Mouse (Mus musculus) lung, postnatal 10 days (tissue): ENCODE measurements around the gene Vpreb2.
A peak's percentile ranks its signal among the peaks of the same experiment; 100 is the strongest.
"Not testable (repeated sequence)": the region's sequence is repeated elsewhere in the genome, so short reads cannot be mapped to it uniquely, and the experiment has no call there.

Experiments used
- DNase-seq: peaks from one replicate; pipeline ENCODE4 v3.0.0; 2021

Gene Vpreb2

DNA sequence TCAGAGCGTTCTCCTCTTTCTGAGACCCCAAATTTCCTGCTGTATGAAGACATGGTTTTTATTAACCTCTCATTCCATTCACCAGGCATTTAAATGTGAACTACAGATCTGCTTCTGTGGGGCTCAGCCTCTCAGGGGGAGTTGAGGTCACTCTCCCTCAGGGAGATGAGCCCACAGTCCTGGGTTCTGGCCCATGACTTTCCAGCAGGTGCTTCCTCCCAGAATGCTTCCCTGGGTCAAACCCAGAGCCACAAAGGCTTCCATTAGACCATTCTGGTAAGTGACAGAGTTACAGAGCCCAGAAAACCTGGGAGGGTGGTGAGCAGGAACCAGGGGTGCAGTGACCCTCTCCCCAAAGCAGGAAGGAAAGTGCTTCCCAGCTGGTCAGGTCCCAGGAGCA is at the start of gene Vpreb2:
Gene Vpreb2 (plus strand): TSS at position 301 of the 400 bp plus-strand sequence.
- no peak for DNase-seq

DNA sequence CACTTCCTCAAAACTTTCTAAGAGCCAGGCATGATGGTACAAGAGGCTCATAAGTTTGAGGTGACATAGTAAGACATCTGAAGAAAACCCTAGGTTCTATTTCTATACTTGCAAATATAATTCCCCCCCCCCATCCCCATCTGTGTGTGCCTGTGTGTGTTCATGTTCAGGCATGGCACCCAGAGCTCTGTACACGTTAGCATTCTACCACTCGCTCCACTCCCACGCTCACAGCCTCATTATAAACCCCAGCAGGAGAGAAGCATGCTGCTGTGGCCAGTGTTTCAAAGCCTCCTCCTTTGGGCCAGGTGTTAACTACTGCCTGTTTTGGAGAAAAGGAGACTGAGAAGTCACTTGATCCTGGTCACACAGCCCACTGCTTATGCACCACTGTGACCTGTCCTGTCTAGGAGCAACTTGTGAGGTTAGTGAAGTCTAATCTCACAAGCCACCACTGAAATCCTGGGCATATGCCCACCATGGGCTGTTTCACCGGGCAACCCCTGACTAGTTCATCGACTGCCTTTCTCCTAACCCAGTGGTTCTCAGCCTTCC is 48.2 kb upstream of the Vpreb2 start:
- DNase-seq, result no peak

DNA sequence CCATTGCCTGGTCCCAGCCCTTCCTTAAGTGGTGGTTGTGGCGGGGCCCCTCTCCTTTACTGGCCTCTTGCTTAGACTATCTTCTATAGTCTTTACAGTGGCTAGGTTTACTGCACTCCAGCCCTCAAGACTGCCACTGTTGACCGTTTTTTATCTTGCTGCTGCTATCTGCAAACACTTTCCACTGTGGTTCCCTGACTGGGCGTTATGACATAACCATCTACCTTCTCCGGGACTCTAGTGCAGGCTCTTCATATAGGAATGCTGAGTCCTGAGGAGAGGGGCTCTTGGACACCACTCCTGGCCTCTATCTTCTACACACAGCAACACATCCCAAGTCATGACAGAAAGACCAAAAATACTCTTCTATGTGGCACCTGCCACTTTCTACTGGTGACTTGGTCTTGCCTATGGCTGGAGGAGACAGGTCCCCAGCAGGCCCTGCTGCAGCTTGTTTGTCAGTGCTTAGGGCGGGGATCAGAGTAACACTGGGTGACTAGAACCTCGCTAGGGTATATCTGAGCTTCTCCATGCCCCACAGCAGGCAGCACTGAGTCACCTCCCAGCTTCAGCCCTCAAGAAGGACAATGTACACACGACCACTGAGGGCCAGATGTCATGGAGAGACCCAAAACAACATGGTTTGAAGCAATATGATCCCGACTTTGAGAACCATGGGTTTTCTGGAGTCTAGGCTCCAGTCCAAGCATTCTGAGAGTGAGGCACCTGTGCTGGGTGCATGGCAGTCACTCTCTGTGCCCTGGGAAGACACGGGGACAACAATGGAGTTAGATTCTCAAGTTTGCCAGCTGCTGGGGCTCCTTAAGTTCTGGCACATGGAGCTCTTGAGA is 46.4 kb upstream of the Vpreb2 start:
- DNase-seq, result no peak

DNA sequence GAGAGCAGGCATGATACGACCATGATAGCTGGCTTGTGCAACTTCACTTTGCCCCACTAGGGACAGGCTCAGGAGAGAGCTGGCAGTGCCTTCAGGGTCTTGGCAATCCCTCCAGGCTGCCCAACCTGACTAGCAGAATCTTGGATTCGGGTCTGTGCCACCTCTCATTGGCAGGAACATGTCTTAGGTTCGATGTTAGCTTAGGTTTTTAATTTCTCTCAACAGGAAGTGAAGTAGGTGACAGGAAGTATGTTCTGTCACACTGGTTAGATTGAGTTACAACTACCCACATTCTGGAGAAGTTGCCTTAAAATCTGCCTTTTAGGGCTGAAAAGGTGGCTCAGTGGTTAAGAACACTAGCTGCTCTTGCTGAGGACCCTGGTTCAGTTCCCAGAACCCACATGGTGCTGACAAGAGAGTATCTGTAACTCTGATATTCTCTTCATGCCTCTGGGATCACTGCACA is 45.8 kb upstream of the Vpreb2 start:
- DNase-seq, result no peak

DNA sequence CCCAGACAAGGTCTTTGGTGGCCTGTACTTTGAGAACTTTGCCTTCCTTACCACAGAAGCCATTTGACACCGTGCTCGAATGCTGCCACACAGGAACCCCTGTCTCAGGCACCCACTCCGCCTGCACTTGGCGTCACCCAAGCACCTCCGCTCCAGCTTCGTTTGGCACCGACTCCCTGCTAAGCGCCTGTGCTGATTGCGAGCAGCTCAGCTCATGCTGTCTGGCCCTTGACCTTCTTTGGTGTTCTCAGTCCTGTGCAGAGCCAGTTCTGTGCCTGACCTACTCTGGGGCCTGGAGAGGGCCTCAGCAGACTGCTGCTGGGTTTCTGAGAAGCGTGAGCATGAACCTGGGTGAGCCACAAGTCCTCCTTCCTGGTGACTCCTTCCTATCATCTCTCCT is 43.5 kb upstream of the Vpreb2 start:
- peak; percentile 51 for DNase-seq

DNA sequence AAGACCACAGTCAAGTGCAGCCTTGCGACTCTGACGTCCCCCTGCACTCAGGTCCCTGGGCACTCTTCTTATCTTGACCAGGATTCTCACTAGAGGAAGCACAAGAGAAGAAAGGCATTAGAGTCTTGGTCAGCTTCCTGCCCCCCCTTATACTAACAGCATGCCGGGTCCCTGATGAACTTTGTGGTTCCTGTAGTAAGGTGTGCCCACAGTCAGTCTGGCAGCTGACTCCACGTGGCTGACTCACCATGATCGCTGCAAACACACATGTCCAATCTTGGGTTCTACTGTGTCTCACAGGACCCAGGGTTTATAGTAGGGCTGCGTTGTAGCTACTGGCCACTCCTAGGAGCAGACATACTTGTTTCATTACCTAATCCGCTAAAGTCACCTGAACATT is 42.0 kb upstream of the Vpreb2 start:
- DNase-seq, result no peak

DNA sequence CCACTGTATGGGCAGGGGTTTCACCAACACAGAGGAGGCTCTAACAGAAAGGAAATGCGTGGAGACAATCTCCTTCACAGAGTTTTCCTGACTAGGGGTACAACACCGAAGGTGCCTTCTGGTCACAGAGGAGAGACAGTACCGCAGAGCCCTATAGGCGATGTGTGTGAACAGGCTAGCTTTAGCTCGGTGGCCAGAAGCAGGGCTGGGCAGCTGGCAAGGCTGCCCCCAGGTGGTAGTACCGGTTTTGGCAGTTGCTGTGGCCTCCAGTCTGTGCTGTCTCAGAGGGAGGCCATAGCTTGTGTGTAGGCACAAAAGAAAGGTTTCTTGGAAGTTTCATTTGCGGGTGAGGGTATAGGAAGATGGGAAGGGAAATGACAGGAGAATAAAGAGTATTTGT is 41.4 kb upstream of the Vpreb2 start:
- peak; percentile 83 for DNase-seq

DNA sequence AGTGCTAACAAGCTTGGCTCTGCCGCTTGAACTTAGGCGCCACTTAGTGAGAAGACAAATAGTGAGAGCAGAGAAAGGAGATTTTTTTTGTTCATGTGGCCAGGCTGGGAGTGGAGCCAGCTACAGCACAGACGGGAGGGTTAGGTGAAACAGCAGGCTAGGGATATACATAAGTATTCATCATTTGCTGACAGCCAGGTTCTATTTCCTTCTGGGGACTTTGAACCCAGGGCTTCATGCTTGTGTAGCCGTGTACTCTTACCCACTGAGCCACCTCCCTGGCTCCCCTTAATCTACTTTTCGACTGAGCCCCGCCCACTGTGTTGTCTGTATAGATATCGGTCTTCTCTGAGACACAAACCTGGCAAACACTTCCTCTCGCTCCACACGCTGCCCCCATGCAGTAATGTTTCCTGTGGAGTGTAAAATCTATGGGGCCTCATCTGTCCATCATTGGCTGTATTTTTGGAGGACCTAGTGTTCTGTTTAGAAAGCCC is 40.9 kb upstream of the Vpreb2 start:
- no peak for DNase-seq

DNA sequence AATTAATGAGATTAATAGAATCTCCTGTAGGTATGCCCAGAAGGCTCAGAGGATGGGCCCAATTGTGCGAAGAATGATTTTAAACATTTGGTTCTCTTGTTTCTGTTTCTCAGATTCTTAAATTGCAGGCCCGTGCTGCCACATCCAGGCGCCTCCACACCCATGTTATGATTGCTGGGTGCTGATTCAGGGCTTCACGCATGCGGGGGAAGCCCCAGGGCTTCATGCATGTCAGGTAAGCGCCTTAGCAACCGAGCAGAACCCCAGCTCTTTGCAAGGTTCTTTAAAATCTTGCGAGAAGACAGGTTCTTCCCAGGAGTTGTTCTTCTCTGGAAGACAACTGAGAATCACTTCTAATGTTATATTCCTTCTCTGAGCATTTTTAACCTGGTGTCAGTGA is 36.8 kb upstream of the Vpreb2 start:
- no peak for DNase-seq

DNA sequence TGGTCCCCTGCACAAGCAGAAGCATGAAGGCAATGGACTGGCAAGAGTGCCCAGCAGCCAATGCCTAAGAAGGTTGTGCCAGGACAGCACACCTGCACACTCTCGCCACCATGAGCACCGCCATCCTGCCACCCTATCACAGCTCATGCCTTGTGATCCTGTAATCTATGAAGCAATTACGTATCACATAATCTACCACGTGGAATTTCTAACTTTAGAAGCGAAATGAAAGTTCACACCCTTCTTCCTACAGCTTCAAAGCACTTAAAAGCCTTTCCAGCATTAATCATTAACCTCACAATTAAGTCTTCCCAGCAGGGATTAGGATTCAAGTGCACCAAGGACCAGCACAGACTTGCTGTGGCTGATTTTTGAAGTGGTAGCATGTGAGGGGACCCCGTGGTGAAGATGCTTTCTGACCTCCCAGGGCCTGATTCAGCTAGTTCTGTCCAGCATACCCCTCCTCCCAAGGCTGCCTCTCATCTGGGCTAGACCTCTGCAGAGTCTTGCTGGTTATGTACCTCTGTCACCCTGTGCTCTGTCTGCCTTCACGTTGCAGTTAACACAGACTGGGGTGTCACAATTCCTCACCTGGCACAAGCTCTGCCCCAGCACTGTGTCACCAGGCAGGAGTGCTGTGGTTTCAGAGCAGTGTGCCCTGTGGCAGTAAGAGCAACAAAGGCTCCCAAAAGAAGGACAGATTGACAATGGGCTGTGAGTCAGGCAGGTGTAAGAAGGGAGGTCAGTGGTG is 35.0 kb upstream of the Vpreb2 start:
- DNase-seq, result peak; percentile 25

DNA sequence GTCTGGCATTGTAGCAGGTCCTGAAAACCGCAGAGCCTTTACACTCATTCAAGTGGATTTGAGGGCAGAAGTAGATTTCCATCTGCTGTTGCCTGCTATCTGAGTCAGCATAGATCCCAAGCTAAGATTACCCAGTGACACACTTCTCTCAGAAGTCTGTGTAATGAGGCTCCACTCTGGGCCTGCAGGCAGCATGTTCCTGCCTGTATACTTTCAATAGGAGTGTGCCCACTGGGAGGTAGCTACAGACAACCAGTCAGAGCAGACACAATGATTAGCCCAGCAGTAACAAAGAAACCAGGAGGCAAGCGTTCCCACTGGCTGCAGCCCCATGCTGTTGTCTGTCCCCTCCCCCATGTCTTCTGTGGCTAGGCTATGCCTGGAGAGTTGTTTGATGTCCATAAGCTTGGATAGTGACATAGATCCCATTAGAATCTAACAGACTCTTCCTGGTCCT is 30.8 kb upstream of the Vpreb2 start:
- DNase-seq, result no peak

DNA sequence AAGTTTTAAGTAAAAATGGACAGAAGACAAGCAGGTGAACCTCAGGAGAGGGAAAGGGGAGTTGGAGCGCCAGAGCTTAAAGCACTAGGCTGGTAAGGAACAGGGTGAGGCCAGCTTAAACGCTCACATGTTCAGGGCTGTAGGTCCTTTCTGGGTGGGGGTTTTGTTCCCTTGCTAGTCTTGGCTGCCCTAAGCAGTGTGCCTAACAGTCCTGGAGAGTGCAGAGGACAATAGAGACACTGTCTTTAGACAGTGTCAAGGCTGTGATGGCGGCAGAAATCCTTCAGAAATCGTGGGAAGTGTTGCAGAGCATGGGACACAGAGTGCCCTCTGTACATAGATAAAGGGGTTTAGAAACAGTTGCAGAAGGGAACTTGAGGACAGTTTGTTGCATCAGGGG is 30.2 kb upstream of the Vpreb2 start:
- DNase-seq, result no peak

DNA sequence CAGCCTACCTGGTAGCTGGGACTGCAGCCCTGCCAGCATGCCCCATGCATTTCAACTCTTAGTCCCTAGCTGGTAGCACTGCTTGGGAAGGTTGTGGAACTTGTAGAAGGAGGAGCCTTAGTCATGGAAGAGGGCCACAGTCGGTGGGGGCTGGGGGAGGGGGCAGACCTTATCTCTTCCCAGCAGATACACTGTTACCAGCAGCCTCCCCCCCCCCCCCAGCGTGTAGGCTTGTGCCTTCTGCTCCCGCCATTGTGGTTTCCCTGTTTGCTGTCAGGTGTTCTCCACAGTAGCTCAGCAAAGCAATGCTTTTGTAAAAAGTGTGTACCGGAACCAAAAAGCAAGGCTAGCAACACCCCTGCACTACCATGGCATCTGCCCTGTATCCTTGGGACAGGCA is 28.6 kb upstream of the Vpreb2 start:
- no peak for DNase-seq

DNA sequence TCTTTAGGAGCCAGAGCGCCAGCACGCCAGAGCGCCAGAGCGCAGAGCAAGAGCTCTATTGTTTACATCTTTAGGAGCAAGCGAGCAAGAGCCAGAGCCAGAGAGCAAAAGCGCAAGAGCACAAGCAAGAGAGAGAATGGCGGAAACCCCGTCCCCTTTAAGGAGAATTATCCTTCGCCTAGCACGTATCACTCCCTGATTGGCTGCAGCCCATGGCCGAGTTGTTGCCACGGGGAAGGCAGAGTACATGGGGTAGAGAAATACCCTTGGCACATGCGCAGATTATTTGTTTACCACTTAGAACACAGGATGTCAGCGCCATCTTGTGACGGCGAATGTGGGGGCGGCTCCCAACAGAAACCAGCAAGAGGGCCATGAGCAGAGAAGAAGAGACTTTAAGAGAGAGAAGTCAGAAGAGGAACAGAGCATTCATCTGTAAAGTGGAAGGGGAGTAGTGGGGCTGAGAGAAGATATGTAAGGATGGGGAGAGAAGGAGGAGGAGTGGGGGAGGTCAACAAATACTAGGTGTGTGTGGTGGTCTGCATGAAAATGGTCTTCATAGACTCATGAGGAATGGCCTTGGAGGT is 24.1 kb upstream of the Vpreb2 start:
- not testable (repeated sequence) for DNase-seq

DNA sequence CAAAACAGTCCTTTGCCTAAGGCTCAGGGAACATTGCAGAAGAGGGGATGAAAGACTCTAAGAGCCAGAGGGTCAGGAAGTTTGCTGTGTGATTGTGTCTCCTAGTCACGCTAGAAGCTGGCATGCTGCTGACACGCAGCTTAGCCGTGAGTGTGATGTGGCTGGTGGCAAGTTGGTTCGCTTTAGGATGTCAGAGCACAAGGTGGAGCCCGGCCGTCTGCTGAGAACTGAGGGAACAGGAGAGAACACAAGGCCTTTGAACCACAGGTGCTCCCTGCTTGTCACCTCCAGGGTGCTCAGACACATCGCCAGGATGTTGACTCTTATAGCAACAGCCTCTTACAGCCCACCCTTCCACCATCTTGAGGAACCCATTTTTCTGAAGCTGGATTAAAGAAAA is 18.1 kb upstream of the Vpreb2 start:
- DNase-seq, result no peak

DNA sequence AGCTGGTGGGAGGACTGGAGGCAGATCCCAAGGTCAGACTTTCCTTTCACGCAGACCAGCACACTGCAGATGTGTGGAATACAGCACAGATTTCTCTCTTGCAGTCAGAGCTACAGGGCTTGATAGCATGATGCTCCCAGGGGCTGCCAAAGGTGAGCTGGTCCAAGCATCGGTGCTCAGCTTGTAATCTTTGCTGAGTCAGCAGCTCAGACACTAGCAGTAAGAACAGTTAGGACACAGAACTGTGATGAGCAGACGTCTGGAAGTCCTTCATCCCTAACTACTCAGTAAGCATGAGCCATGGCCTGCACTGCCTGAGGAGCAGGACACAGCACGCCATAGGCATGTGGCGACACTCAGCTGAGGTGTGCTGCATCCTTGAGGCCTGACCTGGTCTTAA is 8.4 kb upstream of the Vpreb2 start:
- no peak for DNase-seq

DNA sequence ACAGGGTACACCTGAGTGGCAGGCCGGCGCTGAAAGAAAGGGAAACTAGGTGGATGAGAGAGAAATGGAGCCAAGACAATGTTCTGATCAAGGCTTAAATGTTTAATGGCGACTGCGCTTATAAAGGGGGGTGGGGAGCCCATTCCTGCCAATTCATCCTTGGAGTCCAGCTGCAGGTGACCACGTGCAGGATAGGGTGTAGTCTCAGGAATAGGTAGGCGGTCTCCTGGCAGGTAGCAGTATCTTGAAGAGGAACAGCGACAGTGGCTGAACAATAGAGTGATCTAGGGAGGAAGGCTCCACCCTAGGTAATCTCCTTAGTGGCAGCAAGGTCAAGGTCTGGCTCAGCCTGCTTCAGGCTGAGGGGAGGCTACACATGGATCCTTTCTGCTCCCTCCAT is 2.4 kb upstream of the Vpreb2 start:
- not testable (repeated sequence) for DNase-seq

DNA sequence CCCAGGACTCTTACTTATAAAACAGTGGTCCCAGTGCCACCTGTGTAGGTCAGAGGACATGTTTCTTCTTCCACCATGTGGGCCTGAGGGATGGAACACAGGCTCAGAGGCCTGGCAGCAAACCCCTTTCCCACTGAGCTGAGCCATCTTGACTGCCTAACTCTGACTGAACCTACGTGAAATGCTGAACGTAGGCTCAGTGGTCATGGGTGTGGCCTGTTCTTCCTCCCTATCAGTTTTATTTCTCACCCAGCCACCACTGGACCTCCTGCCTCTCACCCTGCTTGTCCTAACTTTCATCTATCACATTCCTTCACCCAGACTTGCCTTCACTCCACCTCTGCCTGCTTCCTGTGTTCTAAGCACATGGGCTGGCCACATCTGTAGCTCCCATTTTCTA is 3.0 kb downstream of the Vpreb2 start:
- no peak for DNase-seq

DNA sequence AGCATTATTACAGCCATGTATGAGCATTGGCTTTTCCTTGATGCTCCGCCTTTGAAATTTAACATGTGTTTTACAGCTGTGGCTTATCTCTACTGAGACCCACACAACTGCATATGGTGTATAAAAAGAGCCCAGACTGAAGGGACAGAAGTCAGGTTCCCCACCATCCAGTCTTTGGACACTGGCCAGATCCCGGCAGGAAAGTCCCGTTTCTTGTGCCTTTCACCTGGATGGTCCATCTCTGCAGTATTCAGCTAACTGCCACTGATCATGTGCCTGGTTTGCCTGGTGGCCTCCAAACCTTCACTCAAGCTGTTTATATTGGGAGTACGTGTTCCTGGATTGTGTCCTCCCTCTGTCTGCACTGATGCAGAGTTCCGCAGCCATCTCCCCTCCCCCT is 4.0 kb downstream of the Vpreb2 start:
- peak; percentile 3 for DNase-seq

DNA sequence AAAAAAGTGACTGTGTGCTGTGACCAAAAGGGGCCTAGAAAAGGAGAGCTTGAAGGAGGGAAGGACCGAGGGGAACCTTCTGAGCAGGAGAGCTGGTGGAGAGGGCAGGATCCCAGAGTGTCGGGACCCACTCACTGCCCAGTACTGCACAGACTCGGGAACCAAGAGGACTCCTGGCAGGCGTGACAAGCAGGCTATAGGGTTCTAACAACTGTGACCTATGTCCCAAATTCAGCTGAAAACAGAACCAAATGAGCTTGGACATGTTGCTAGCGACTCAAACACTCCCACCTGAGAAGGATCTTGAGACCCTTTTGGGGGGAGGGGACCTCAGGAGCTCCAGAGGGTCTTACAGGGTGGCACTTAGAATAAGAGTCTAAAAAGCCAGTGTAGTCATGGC is 4.8 kb downstream of the Vpreb2 start:
- DNase-seq, result no peak

DNA sequence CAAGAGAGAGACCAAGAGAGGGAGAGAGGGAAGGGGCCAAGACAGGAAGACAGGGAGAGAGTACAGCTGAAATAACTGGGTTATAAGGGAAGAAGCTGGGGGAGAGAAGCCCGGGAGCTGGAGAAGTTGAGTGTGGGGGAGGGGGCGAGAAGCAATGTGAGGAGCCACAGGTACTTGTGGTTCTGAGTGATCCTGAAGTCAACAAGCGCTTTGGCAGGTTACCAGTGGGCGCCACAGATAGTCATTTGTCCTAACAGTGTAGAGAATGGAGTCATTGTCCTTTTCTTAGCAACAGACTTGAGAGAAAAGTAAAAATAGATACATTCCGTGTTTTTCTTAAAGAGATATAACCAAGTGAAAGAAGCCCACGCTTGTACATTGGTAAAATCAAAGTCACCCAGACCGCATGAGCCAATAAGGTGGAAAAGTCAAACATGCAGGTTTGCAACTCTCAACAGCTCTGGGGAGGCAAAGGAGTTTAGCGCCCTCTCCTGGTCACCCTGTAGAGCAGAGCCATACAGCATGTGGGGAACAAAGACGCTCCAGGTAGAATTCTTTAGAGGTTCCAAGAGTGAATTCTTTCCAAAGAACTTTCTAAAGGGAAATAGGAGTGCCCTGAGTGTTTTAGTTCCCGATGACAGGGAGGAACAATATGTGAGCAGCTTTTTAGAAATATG is 6.4 kb downstream of the Vpreb2 start:
- DNase-seq, result peak; percentile 78

DNA sequence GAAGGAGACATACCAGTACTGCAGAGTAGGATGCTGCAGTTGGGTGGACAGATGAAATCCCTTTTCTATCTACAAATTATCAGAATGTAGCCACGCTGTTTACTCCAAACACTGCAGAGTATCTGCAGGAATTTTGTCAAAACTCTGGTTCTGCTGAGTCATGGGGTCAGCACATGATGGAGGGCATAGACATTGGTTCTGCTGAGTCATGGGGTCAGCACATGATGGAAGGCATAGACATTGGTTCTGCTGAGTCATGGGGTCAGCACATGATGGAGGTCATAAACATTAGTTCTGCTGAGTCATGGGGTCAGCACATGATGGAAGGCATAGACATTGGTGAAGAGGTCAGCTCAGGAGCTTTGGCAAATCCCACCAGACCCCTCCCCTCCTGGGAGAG is 7.5 kb downstream of the Vpreb2 start:
- DNase-seq, result no peak

DNA sequence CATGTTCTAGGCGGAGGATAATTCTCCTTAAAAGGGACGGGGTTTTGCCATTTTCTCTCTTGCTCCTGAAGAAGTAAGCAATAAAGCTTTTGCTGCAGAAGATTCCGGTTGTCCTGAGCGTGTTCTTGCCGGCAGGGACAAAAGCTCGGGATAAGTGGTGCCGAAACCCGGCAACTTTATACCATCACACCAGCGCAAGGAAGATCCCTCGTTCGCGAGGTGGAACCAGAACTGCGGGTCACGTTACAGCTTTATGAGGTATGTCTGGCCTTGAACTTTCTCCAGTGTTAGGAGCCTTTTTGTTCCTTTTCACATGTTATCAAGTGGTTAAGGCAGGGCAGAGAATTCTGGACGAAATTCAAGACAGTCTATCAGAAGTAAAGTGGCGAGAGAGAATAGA is 12.1 kb downstream of the Vpreb2 start:
- DNase-seq, result not testable (repeated sequence)
